Mouse (Mus musculus) lung, adult 18-20 months (tissue): ENCODE data around the gene Lrrk1.

Experiments
- DNase-seq, 2 experiments: peaks; one replicate each; pipeline ENCODE4 v3.0.0; 2022; ENCODE audit warnings: mixed read lengths in 2 of 2

The Lrrk1 gene

DNA sequence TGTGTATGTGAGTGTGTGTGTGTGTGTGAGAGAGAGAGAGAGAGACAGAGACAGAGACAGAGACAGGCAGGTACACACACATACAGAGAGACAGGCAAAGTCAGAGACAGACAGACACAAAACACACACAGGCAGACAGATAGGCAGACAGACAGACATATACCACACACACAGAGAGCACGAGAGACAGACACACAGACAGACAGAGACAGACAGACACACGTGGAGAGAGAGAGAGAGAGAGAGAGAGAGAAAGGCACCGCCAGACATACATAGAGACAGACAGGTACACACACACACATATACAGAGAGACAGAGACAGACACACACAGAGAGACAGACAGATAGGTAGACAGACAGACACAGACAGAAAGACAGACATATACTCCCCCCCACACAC, 138.7 kb downstream of the Lrrk1 start:
- DNase-seq = no peak

DNA sequence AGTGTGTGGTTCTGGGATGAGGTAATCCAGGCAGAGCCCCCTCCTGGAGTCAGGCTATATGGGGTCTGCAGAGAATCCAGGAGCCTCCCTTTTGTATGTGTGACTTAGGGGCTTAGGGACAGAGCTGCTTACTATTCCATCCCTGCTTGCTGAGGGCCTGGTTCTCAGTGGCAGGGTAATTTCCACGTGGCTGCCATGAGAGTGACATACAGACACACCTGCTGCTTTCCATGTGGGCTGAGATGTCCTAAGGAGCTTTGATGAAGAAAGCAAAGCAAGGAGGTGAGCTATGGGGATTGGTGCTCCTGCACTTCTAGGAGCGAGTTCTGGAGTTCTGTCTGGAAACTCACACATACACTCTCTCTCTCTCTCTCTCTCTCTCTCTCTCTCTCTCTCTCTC, 139.1 kb downstream of the Lrrk1 start:
- DNase-seq = no peak

DNA sequence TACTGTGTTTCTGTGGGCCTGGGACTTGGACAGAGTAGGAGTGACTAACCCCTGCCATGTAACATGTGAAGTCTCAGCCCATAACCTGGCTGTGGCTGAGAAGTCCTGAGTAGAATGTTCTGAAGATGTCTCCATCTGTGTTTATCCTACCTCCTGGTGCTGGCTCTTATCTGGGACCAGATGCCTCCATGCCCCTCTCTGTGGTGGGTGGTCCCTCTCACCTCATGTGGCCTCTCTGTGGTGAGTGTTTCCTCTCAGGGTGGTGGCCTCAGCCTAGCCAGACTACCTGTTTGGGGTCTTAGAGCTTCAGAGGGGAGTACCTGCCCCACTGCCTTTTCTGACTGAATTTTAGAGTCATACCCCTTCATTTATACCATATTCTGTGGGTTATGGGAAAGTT, 139.9 kb downstream of the Lrrk1 start:
- DNase-seq = no peak

DNA sequence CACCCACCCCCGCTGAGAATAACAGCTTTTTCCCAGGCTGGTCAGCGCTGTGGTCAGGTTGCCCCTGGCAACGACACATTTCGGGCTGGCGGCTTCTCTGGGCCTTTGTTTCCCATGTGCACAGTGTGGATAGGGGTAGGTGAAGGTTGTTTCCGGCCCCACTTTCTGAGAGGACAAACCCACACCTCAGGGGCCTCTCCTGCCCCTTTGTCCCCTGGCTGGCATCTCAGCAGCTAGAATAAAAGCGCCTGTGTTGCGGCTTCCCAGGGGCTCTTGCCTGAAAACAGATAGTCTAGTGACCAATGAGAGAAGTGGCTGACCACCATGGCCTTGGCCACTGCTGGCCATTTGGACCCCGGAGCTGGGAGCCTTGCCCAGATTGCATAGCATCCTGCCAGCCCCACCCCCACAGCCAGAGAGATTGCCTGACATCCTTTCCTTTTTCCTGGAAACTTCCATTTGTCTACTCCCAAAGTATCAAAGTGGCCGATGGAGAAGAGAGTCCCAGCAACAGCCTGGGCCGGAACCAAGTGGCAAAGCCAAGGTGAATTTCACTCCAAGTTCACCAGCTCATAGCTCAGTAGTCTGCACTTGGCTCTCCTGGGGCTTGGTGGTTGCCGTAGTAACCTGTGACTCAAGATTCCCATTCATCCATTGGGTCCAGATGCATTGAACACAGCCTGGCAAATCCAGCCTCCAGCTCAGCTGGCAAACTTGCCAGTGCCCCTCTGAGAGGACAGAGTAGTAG, 140.7 kb downstream of the Lrrk1 start:
- no peak for DNase-seq

DNA sequence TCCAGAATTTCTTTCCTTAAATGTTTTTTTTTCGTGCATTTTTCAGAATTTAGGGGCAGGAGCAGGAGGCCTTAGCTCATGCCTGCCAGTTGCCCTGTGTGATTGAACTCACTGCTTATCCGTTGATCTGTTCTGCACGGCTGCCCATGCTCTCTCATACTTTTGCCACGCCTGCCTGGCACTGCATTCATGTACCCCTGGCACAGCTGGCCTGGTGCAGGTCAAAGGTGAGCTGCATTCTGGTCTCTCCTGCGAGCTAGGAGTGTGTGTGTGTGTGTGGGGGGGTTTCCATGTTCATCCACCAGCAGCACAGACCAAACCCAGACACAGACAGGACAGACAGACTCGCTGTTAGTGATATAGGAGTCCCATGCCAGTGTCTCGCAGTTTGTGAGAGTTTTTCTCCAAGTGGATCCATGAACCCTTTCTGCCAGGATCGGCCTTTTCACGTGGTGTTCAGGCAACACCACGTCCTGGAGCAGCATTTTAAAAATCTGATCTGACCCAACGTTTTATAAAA, 141.4 kb downstream of the Lrrk1 start:
- DNase-seq = no peak

DNA sequence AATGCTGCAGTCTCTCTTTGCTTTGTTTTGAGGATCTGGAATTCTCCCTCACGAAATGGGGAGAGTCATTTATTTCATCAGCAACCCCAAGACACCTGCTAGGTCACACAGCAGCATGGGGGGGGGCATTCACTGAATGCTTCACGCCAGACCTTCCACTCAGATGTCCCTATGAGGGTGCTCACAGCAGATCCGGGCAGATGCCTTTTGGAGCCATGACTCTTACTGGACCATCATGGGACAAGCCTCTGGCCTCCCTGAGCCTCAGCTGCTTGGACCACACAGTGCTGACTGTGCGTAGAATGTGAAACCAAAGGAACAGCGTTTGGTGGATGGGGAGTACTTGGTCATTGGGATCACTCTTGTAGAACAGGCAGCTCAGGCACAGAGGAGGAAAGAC, 142.5 kb downstream of the Lrrk1 start:
- DNase-seq = no peak

DNA sequence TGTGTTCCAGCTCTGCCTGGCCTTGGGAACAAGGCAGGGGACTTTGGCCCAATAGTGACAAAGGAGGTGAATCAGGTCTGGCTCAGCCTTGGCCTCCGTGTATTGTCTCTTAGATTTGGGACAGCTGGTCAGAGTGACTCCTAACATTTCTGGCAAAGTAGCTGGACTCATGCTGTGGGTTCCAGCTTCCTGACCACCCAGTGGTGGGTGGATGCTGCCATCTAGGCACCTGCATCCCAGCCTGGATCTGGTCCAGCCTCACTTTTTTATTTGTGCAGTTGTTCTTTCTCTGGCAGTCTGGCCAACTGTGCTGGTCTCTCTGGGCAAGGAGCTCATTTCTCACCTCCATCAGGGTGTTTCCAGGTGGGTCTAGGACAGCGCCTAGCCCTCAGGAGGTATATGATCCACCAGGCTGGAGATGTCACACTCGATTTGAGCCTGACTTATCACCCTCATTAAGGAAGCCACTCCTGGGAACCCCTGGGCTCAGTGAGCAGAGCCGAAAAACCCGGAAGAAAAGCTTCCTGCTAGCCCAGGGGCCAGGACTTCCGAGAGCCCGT, 144.3 kb downstream of the Lrrk1 start:
- DNase-seq = no peak

DNA sequence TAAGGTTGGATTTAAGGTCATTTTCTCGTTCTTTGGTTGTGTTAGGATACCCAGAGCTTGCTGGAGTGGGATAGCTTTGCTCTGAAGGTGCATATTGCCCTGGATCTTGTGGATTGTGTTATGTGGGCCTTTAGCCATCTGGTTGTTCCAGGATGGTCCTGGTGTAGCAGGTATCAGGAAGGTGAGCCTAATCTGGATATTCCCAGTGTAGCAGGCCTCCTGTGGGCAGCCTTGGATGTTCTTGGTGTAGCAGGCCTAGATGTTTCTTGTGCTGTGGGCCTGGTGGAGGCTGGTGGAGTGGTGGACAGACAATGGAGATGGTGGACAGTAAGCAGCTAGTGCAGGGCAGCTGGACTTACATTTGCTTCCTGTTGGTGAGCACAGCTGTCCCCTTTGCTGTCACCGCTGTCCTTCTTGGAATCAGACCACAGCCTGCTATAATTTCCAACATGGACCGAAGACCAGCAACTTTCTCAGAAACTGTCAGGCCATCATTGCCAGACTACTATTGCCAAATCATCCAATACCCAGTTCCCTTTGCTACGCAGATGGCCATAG, 146.2 kb downstream of the Lrrk1 start:
- no peak for DNase-seq

DNA sequence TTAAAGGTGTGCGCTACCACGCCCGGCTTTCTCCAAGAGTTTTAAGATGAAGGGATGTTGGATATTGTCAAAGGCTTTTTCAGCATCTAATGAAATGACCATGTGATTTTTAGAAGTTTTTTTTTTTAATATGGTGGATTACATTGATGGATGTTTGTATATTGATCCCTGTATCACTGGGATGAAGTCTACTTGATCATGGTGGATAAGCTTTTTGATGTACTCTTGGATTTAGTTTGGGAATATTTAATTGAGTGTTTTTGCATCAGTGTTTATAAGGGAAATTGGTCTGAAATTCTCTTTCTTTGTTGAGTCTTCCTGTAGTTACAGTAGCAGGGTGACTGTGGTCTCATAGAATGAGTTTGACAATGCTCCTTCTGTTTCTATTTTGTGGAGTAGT, 150.0 kb downstream of the Lrrk1 start:
- no peak for DNase-seq

DNA sequence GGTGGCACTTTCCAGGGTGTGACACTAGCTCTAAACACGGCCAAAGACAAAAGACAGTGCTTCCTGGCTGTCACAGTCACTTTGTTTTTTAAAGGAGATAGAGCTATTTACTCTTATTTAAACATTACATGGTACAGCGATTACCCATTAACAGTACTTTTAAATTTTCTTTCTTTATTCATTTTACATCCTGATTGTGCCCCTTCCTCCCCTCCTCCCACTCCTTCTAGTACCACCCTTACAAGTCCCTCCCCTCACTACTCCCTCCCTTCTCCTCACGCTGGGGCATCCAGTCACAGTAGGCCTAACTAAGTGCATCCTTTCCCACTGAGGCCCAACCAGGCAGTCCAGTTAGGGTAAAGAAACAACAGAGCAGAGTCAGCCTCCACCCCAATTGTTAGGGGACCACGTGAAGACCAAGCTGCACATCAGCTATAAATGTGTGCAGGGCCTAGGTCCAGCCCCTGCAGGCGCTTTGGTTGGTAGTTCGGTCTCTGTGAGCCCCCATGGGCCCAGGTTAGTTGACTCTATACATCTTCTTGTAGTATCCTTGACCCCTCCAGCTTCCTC, 154.1 kb downstream of the Lrrk1 start:
- no peak for DNase-seq

DNA sequence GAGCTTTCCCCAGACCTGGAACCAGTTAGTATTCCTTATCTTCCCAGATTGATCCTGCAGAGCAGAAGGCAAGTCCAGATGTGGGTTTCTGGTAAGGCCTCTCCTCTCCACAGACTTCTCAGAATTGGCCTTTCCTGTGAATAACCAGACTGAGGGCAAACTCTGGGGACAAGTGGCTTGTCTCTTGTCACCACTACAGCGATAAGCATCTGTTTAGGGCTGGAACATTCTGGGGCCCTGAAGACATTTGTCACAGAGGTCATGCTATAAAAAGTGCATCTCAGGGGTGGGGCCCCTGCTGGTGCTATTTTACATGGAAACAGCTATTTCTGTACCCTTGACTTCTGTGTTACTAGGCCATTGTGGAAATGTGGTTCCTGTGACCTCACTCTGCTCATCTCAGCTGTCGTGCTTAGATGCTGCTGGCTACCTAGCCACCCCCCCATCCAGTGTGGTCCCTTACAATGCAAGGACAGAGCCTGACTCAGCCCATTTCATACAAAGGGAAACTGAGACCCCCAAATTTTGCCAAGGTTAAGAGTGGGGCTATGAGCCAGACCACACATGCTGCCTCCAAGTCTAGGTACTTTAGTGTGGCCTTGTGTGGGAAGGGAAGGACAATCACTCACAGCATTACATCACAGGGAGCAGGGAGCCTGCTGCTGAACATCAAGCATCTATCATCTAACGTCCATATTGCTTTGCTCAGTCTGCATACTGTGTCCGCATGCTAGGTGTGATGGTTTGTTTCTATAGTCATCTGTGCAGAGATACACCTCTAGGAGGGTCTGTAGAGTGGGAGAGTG, 154.8 kb downstream of the Lrrk1 start:
- peak in 1 of 2 experiments; percentile 13 for DNase-seq

DNA sequence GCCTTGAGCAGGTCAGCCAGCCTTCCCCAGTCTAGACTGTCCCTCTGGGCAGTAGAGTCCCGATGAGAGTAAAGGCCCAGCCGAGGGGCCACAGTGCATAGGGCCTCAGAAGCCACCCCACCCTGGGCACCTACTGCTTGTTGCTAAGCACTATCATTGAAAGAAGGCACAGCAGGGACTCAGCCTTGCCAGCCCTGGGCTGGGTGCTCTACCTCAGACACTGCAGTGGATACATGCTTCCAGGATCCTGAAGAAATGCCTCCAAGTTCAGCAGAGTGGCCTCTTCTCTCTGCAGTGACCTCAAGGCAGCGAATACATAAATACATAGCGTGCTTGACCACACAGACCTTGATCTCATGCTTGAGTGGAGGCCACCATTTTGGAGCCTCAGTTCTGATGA, 156.3 kb downstream of the Lrrk1 start:
- DNase-seq = peak in 1 of 2 experiments; percentile 1

DNA sequence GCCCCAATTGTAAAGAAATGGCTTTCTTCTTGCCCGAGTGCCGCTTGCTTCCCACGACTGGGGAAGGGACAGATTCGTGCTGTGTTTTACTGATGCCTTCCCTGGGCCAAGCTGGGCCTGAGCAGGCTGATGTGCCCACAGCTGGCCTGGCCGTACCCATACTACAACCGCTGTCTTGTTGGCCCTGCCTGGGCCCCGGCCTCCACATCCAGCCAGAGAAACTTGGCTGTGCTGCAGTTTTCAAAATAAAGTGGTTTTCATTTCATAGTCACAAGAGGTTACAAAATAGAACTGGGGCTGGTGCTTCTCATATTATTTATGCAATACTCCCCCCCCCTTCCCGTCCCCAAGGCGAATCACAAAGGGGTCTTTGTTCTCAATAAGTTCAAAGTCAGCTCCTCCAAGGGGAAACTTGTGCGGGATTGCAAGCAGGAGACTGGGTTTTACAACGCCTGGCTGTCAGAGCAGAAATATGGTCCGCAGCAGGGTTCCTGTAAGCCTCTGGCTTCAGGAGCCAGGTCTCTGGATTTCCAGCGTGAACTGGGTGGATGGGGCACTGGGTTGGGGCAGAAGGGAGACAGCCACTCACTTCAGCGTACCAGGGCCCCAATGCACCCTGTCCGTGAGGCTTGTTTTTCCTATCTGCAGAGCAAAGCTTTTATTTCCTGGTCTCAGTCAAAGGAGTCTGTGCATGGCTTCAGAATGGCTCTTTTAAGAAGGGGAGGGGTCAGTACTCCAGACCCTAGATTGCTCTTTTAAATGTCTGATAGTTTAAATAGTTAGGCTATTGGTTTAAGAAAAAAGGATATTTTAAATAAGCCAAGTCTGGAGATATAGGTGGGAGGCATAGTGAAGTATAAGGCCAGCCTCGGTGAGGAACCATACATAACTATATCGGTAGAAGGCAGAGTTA, 157.3 kb downstream of the Lrrk1 start:
- DNase-seq = peak in 1 of 2 experiments; percentile 3

DNA sequence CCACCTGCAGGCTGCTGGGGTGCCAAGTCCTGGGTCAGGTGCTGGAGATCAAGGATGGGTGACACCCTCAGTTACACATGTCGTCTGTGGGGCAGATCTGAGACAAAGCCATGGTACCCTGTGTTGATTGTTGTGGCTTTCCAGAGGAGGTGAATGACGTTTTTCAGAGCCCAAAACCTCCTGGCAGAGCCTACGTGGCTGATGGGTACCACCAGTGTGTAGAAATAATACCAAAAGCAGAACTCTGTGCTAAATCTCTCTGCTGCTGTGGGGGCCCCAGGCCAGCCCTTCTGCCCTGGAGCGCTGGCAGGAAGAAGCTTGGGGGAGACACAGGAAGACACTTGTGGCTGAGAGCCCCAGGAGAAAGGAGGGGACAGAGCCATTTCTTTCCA, 157.9 kb downstream of the Lrrk1 start:
- DNase-seq = peak in 1 of 2 experiments; percentile 2

DNA sequence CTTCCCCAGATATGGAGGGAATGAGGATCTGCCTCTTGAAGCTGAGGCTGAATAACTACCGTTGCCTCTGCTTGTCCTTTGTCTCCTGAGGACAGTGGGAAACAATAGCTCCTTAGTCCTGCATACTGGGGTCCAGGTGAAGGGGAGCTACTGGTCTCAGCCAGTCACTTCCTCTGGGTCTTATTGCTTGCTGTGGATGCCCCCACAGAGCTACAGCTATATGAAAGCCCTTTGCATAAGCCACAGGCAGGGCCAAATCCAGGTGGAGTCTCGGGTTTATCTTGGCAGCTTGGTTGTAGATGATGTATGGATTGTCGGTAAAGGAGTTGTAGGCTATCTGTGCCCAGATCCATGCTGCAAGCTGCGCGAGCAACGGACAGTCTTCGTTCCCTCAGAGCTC, 158.7 kb downstream of the Lrrk1 start:
- peak in 1 of 2 experiments; percentile 1 for DNase-seq

DNA sequence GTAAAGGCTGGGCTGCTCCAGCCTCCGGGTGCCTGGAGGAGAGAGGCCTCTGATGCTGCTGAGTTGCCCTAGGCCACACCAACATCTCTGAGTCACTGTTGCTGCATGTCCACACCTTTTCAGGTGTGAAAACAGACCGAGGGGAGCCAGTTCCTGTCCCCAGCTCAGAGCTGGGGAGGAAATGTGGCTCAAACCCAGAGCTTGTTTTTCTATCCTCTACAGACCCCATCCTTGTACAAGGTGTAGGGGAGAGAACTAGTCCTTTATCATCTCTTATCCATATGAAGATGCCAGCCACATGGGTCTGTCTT, 159.6 kb downstream of the Lrrk1 start:
- no peak for DNase-seq

DNA sequence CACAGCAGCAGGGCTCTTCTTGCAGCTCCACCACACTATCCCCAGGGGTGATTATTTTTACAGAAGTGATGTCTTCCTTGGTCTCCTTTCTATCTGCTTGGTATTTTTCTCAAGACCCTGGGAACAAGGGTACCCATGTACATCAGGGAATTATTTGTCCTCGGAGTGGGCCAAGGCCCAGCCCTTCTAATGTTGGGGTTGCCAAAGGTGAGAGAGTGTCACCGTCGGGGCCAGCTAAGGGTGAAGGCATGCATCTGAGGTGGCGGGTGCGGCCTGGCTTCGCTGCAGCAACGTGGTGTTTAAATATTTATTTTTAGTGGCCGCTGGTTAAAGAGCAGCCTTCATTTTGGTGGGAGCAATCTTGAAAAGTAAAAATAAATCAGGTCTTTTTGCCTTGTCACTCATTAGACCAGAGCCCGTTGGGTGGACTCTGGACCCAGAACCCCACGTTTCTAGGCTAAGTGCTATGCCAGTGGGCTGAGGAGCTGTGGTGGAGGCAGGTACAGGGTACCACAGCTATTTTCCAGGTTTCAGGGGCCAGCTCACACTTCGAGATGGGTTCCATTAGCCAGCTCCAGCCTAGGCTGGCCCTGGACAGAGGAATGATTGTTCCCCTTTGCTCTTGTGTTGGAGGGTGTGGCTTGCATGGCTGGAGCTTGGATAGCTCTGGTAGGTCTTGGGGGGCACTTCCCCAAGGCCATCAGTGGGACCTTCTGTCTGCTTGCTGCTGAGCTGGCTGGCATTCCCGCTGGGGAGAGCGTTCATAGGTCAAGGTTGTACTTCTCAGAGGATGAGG, 160.1 kb downstream of the Lrrk1 start:
- DNase-seq = no peak

DNA sequence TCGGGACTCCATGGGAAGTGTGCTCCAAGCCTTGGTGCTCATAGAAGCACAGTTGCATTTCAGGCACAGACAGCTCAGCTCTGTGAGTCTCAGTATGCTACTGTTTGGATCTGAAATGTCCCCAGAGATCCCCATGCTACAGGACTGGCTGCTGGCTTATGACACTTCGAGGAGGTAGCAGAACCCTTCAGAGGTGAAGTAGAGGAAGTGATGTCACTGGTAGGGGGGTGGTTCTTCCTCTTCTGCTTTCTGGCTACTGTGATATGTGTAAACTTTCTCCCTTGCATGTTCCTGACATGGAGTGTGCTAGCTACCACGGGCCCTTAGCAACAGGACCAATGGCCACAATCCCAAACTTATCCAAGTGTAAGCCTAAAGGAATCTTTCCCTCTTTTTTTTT, 162.3 kb downstream of the Lrrk1 start:
- peak in 1 of 2 experiments; percentile 24 for DNase-seq

DNA sequence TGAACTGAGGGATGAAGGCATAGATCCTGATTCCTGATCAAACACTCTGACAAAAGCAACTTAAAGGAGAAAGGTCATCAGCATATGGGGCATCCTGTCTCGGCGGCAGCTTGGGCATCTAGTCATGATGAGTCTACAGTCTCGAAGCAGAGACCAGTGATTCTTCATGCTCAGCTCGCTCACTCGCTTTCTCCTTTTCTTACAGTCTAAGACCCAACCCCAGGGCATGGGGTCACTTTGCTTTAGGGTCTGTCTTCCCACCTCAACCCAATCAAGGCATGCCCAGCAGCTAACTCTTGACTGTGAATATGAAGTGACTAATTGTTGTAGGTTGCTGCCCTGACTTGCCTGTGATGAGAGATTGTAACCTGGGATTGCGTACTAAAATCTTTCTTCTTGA, 163.6 kb downstream of the Lrrk1 start:
- DNase-seq = no peak

DNA sequence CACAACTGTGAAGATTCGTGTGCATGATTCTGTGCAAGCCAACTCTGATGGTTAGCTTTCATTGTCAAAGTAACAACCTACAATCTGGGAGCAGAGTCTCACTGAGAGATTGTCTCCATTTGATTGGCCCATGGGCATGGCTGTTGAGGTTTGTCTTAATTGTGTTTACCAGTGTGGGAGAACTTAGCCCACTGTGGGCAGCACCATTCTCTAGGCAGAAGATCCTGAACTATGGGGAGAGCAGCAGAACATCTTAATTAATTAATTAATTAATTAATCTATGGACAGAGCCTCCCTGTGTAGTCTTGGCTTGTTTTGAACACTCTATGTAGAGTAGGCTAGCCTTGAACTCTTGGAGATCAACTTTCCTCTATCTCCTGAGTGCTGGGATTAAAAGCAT, 164.4 kb downstream of the Lrrk1 start:
- no peak for DNase-seq

DNA sequence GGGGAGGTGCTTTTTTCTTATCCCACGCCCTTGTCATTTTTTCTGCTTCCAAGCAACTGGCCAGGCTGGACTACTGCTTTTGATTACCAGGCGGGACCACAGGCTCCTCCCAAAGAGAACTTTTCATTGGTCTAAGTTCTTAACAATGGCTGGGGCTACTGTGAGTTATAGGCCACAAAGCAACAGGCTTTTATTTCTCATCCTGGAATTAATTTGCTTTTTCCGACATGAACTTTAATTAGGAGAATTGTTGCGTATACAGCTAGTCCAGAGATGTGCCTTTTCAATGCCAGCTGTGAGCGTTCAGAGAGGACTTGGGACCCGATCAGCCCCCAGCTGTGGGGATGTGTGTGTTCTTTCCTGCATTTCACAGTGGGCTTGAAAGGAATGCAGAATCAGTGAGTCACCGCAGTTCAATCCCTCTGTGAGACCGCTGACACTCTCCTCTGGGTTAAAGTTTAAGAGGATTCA, 165.5 kb downstream of the Lrrk1 start:
- DNase-seq = no peak
